In genomic region chr8:122779255-122779654, GRCm38 (mm10) we compare ENCODE assay signal across 17 mouse cellular contexts.
"Had no signal": no experiment of that assay in that cellular context is flagged by ENCODE, and none has a peak within 500 bp of the region (broad histone marks: within the 10 kb centered on the region; RNA-seq: fewer than 3 reads in every experiment).

No protein-coding gene starts in this region.

- H3K9me3 ChIP-seq: limb, embryonic 12.5 days; limb, embryonic 15.5 days; midbrain, embryonic 10.5 days; midbrain, embryonic 13.5 days had no signal

- H3K27me3 ChIP-seq: limb, embryonic 12.5 days; limb, embryonic 15.5 days; midbrain, embryonic 13.5 days had no signal

- H3K9ac ChIP-seq: limb, embryonic 12.5 days; limb, embryonic 15.5 days; midbrain, embryonic 13.5 days had no signal

- H3K4me2 ChIP-seq: limb, embryonic 12.5 days; limb, embryonic 15.5 days; midbrain, embryonic 13.5 days had no signal

- H3K27ac ChIP-seq: kidney, postnatal 0 days; left cerebral cortex, adult 2 months; limb, embryonic 12.5 days; limb, embryonic 15.5 days; midbrain, embryonic 10.5 days; midbrain, embryonic 13.5 days had no signal

- ATAC-seq: intestine, postnatal 0 days; midbrain, embryonic 13.5 days had no signal

- H3K4me3 ChIP-seq: left cerebral cortex, adult 2 months; limb, embryonic 12.5 days; limb, embryonic 15.5 days; midbrain, embryonic 10.5 days; midbrain, embryonic 13.5 days had no signal

- DNase-seq: kidney, adult 2 months; kidney, postnatal 25 days; layer of hippocampus, postnatal 36 days; left cerebral cortex, postnatal 4 days; lung, adult 2 months; lung, postnatal 14 days; lung, postnatal 4 days; thymus, adult 2 months; thymus, postnatal 14 days; thymus, postnatal 4 days had no signal
